Mouse (Mus musculus): ENCODE measurements at regions not wholly inside any gene's neighbourhood (a gene's known extent, or its start where the extent isn't known, plus 50 kb on each side); places are given as distances from the start of the nearest gene placed in this dataset.

GRCm38 (mm10) chr1:144452141-144452540, 115.3 kb downstream of the Rgs21 start:
- H3K4me2 ChIP-seq (replicated peaks; ENCODE audit: low read depth, low read length, severe bottlenecking): no peak overlapping the region
- no peak overlapping the region for H3K27ac ChIP-seq (replicated peaks; ENCODE audit: low read depth, low read length)
- ATAC-seq (ENCODE audit: low FRiP score, low read depth): no peak
- WGBS: 54% methylated on average over 1 of the region's 1 CpGs
- DNase-seq (ENCODE audit: low spot score): peak; percentile 45
- H3K9ac ChIP-seq (ENCODE audit: low read depth, low read length, severe bottlenecking): no peak overlapping the region
- no peaks in the 10 kb centered on the region for H3K9me3 ChIP-seq (ENCODE audit: control insufficient read depth, low read length)
- H3K4me1 ChIP-seq (ENCODE audit: control insufficient read depth, insufficient read depth, low read length): no peaks in the 10 kb centered on the region
- H3K27me3 ChIP-seq (ENCODE audit: control insufficient read depth, insufficient read depth, low read length): no peaks in the 10 kb centered on the region
- no peak for TF ChIP-seq POLR2A (IDR thresholded peaks at IDR 0.05; ENCODE audit: borderline replicate concordance, extremely low read depth, insufficient read depth, insufficient read length)
- no peaks in the 10 kb centered on the region for H3K36me3 ChIP-seq (ENCODE audit: control insufficient read depth, insufficient read depth, low read length)
- H3K4me3 ChIP-seq (replicated peaks; ENCODE audit: low read length): no peak overlapping the region

GRCm38 (mm10) chr1:144451731-144452130, 115.7 kb downstream of the Rgs21 start:
- Histone ChIP-seq H3K4me2 (replicated peaks; ENCODE audit: low read depth, low read length, severe bottlenecking) (no peak overlapping the region), H3K27me3 (ENCODE audit: control insufficient read depth, insufficient read depth, low read length) (no peaks in the 10 kb centered on the region), H3K9ac (ENCODE audit: low read depth, low read length, severe bottlenecking) (no peak overlapping the region), H3K9me3 (ENCODE audit: control insufficient read depth, low read length) (no peaks in the 10 kb centered on the region), H3K27ac (replicated peaks; ENCODE audit: low read depth, low read length) (no peak overlapping the region), H3K4me1 (ENCODE audit: control insufficient read depth, insufficient read depth, low read length) (no peaks in the 10 kb centered on the region), H3K4me3 (replicated peaks; ENCODE audit: low read length) (no peak overlapping the region), H3K36me3 (ENCODE audit: control insufficient read depth, insufficient read depth, low read length) (no peaks in the 10 kb centered on the region)
- no peak for TF ChIP-seq POLR2A (IDR thresholded peaks at IDR 0.05; ENCODE audit: borderline replicate concordance, extremely low read depth, insufficient read depth, insufficient read length)
- 43% methylated on average over 1 of the region's 1 CpGs for WGBS
- no peak for ATAC-seq (ENCODE audit: low FRiP score, low read depth)
- DNase-seq (ENCODE audit: low spot score): no peak

DNA sequence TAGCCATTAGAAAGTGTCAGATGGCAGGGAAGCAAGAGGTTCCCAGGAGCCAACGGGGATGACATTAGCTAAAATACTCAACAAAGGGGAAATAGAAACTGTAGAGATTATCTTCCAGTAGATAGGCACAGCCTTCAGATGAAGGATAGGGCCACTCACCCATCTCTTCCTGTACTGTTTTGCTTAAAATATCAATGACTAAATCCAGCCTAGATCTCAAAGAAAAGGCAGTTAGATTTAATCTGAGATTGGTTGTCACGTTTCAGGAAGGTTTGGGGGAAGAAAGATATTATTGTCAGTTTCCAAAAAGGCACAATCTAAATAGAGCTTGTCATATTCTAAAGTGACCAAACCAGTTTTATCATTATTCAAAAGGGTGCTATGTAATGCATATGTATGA, 130.8 kb downstream of the Rgs21 start:
- Histone ChIP-seq H3K36me3 (ENCODE audit: control insufficient read depth, insufficient read depth, low read length) (no peaks in the 10 kb centered on the region), H3K4me1 (ENCODE audit: control insufficient read depth, insufficient read depth, low read length) (no peaks in the 10 kb centered on the region), H3K27ac (replicated peaks; ENCODE audit: low read depth, low read length) (no peak overlapping the region), H3K9ac (ENCODE audit: low read depth, low read length, severe bottlenecking) (no peak overlapping the region), H3K4me3 (replicated peaks; ENCODE audit: low read length) (no peak overlapping the region), H3K27me3 (ENCODE audit: control insufficient read depth, insufficient read depth, low read length) (no peaks in the 10 kb centered on the region), H3K9me3 (ENCODE audit: control insufficient read depth, low read length) (no peaks in the 10 kb centered on the region), H3K4me2 (replicated peaks; ENCODE audit: low read depth, low read length, severe bottlenecking) (no peak overlapping the region)
- DNase-seq (ENCODE audit: low spot score) (no peak), ATAC-seq (ENCODE audit: low FRiP score, low read depth) (no peak)
- TF ChIP-seq POLR2A (IDR thresholded peaks at IDR 0.05; ENCODE audit: borderline replicate concordance, extremely low read depth, insufficient read depth, insufficient read length): no peak
- WGBS: 78% methylated on average over 2 of the region's 2 CpGs

- no peaks in the 10 kb centered on the region for H3K36me3 ChIP-seq (ENCODE audit: control insufficient read depth, insufficient read depth, low read length)
- no peak overlapping the region for H3K27ac ChIP-seq (replicated peaks; ENCODE audit: low read depth, low read length)
- H3K9me3 ChIP-seq (ENCODE audit: control insufficient read depth, low read length): no peaks in the 10 kb centered on the region
- no peak for TF ChIP-seq POLR2A (IDR thresholded peaks at IDR 0.05; ENCODE audit: borderline replicate concordance, extremely low read depth, insufficient read depth, insufficient read length)
- H3K4me3 ChIP-seq (replicated peaks; ENCODE audit: low read length): no peak overlapping the region
- no peaks in the 10 kb centered on the region for H3K27me3 ChIP-seq (ENCODE audit: control insufficient read depth, insufficient read depth, low read length)
- H3K4me1 ChIP-seq (ENCODE audit: control insufficient read depth, insufficient read depth, low read length): no peaks in the 10 kb centered on the region
- no peak overlapping the region for H3K4me2 ChIP-seq (replicated peaks; ENCODE audit: low read depth, low read length, severe bottlenecking)
- H3K9ac ChIP-seq (ENCODE audit: low read depth, low read length, severe bottlenecking): no peak overlapping the region
- no peak for ATAC-seq (ENCODE audit: low FRiP score, low read depth)
- DNase-seq (ENCODE audit: low spot score): no peak
- 87% methylated on average over 2 of the region's 2 CpGs for whole genome bisulfite sequencing
Measured at GRCm38 (mm10) chr1:144432816-144433215, 134.7 kb downstream of the Rgs21 start.

DNA sequence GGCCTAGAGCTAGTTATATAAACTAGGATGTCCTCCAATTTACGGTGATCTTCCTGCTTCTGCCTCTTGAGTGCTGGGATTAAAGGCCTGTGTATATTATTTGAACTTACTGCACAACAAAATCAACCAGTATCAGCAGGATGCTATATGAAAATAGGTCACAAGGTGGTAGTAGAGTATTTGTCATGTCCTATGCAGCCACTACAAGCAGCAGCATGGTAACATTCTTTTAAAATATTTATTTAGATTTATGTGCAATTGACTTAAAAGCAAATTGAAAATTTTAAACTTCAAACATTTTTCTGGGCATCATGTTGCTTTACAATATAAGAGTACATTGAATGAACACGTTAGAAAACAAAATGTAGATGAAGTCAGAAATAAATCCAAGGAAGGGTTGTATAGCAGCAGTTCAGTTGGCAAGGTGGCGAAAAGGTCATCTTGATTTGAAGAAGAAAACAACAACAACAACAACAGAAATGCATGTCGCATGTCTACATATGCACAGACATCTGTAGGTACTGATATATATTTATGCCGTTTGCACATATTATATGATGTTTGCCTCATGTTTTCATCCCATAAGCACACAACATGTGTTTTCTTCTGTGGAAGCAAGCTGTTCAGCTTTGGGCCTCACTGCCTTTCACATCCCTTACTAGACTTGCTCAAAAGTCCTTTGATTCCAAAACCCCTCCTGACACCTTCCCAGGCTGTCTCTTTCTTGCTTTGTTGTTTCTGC, 135.8 kb downstream of the Rgs21 start:
- no peak overlapping the region for H3K4me3 ChIP-seq (replicated peaks; ENCODE audit: low read length)
- H3K27me3 ChIP-seq (ENCODE audit: control insufficient read depth, insufficient read depth, low read length): no peaks in the 10 kb centered on the region
- H3K4me1 ChIP-seq (ENCODE audit: control insufficient read depth, insufficient read depth, low read length): no peaks in the 10 kb centered on the region
- no peak for ATAC-seq (ENCODE audit: low FRiP score, low read depth)
- H3K9me3 ChIP-seq (ENCODE audit: control insufficient read depth, low read length): no peaks in the 10 kb centered on the region
- no peak for TF ChIP-seq POLR2A (IDR thresholded peaks at IDR 0.05; ENCODE audit: borderline replicate concordance, extremely low read depth, insufficient read depth, insufficient read length)
- peak; percentile 63 for DNase-seq (ENCODE audit: low spot score)
- H3K36me3 ChIP-seq (ENCODE audit: control insufficient read depth, insufficient read depth, low read length): no peaks in the 10 kb centered on the region
- H3K27ac ChIP-seq (replicated peaks; ENCODE audit: low read depth, low read length): no peak overlapping the region
- 86% methylated on average over 5 of the region's 5 CpGs for WGBS
- H3K4me2 ChIP-seq (replicated peaks; ENCODE audit: low read depth, low read length, severe bottlenecking): no peak overlapping the region
- no peak overlapping the region for H3K9ac ChIP-seq (ENCODE audit: low read depth, low read length, severe bottlenecking)

Measured in limb, embryonic 14.5 days (tissue).